Mouse (Mus musculus) hindbrain, embryonic 15.5 days (tissue): ENCODE measurements around the gene Gm26620. TPM values are rescaled to one million over a fixed set of nuclear protein-coding genes. Genes with fewer than 3 reads are reported as not detected.
A peak's percentile ranks its signal among the peaks of the same experiment; 100 is the strongest.

Experiments
- ATAC-seq: fragments of 200-750 bp; cut with Nextera tagmentation; 2 replicates; pipeline ENCODE4 v1.8.0; 2017; ENCODE audit warnings: low read depth, moderate number of reproducible peaks, moderate TSS enrichment; ENCODE audit not compliant: low FRiP score
- H3K27ac ChIP-seq: fragments of 300-500 bp; sonication (generic); replicated peaks from 2 replicates; pipeline ENCODE4 v1.5.1; 2015; ENCODE audit warnings: mild to moderate bottlenecking, inconsistent platforms
- H3K27me3 ChIP-seq: fragments of 300-500 bp; sonication (generic); 2 replicates; pipeline ENCODE4 v1.6.1; 2015; ENCODE audit warnings: control low read depth, inconsistent platforms
- H3K36me3 ChIP-seq: fragments of 300-500 bp; sonication (generic); 2 replicates; pipeline ENCODE4 v1.6.1; 2015; ENCODE audit warnings: control low read depth, inconsistent platforms
- H3K4me1 ChIP-seq: fragments of 300-500 bp; sonication (generic); replicated peaks from 2 replicates; pipeline ENCODE4 v1.6.1; 2015; ENCODE audit warnings: control low read depth, inconsistent platforms
- H3K4me2 ChIP-seq: fragments of 300-500 bp; sonication (generic); 2 replicates; pipeline ENCODE4 v1.6.1; 2015; ENCODE audit warnings: moderate library complexity, mild to moderate bottlenecking, inconsistent platforms
- H3K4me3 ChIP-seq: fragments of 300-500 bp; sonication (generic); 2 replicates; pipeline ENCODE4 v1.5.1; 2015; ENCODE audit warnings: mild to moderate bottlenecking, inconsistent platforms
- H3K9ac ChIP-seq: fragments of 300-500 bp; sonication (generic); 2 replicates; pipeline ENCODE4 v1.6.1; 2015; ENCODE audit warnings: inconsistent platforms
- H3K9me3 ChIP-seq: fragments of 300-500 bp; sonication (generic); 2 replicates; pipeline ENCODE4 v1.6.1; 2016; ENCODE audit warnings: control low read depth, inconsistent platforms
- WGBS: fragments of 180-500 bp; shearing (Covaris S2); methylation state at CpG from one replicate; pipeline ENCODE4 v1.1.7; 2015; 5-methylcytosine and 5-hydroxymethylcytosine counted together
- polyA plus RNA-seq: library from polyadenylated mRNA; unstranded; fragments of >200 nt; fragmentation: Nextera tagmentation; extraction: Ambion mirVana; gene quantifications from 2 replicates; pipeline ENCODE4 v1.2.1, GENCODE M21; 2015

Gm26620 gene
- polyA plus RNA-seq, 1 experiment from 2014 or later = 1.2 TPM

GRCm38 (mm10) chr1:170875676-170876075 lies 9.2 kb upstream of the Gm26620 start:
- H3K36me3 ChIP-seq = peaks cover 59% of the 10 kb centered on the region
- H3K4me1 ChIP-seq = no peaks in the 10 kb centered on the region
- H3K9ac ChIP-seq = no peak overlapping the region
- no peak overlapping the region for H3K4me2 ChIP-seq
- 84% methylated on average over 3 of the region's 3 CpGs for WGBS
- no peak overlapping the region for H3K4me3 ChIP-seq
- H3K27me3 ChIP-seq = no peaks in the 10 kb centered on the region
- no peak for ATAC-seq
- H3K9me3 ChIP-seq = no peaks in the 10 kb centered on the region
- no peak overlapping the region for H3K27ac ChIP-seq

GRCm38 (mm10) chr1:170876906-170877305 lies 8.0 kb upstream of the Gm26620 start:
- no peak overlapping the region for H3K27ac ChIP-seq
- no peaks in the 10 kb centered on the region for H3K27me3 ChIP-seq
- peaks cover 55% of the 10 kb centered on the region for H3K36me3 ChIP-seq
- no peak overlapping the region for H3K4me2 ChIP-seq
- H3K4me3 ChIP-seq = no peak overlapping the region
- no peaks in the 10 kb centered on the region for H3K4me1 ChIP-seq
- 96% methylated on average over 5 of the region's 5 CpGs for WGBS
- ATAC-seq = no peak
- no peak overlapping the region for H3K9ac ChIP-seq
- H3K9me3 ChIP-seq = no peaks in the 10 kb centered on the region

GRCm38 (mm10) chr1:170882915-170883485 lies 1.9 kb upstream of the Gm26620 start:
- no peak for ATAC-seq
- Histone ChIP-seq H3K27me3 (no peaks in the 10 kb centered on the region), H3K9ac (no peak overlapping the region), H3K9me3 (no peaks in the 10 kb centered on the region), H3K36me3 (peaks cover 17% of the 10 kb centered on the region), H3K4me3 (no peak overlapping the region), H3K27ac (no peak overlapping the region), H3K4me2 (no peak overlapping the region), H3K4me1 (peaks cover 24% of the 10 kb centered on the region)
- WGBS = 93% methylated on average over 5 of the region's 5 CpGs

- Histone ChIP-seq H3K4me1 (peaks cover 24% of the 10 kb centered on the region), H3K9me3 (no peaks in the 10 kb centered on the region), H3K9ac (peak overlapping the region; percentile 78), H3K36me3 (peaks cover 10% of the 10 kb centered on the region), H3K27ac (peak overlapping the region; percentile 86; the same call in 1 of the 2 replicates), H3K4me3 (peak overlapping the region; percentile 68), H3K4me2 (peak overlapping the region; percentile 75), H3K27me3 (no peaks in the 10 kb centered on the region)
- 30% methylated on average over 8 of the region's 8 CpGs for WGBS
- no peak for ATAC-seq
Observed at GRCm38 (mm10) chr1:170884390-170884789, 475 bp upstream of the Gm26620 start.

- ATAC-seq = no peak
- no peaks in the 10 kb centered on the region for H3K27me3 ChIP-seq
- 43% methylated on average over 6 of the region's 6 CpGs for WGBS
Observed at GRCm38 (mm10) chr1:170886044-170886458, 1.2 kb downstream of the Gm26620 start.

GRCm38 (mm10) chr1:170889310-170889709 lies 4.4 kb downstream of the Gm26620 start:
- no peaks in the 10 kb centered on the region for H3K27me3 ChIP-seq
- H3K27ac ChIP-seq = no peak overlapping the region
- WGBS = 67% methylated on average over 4 of the region's 4 CpGs
- no peaks in the 10 kb centered on the region for H3K36me3 ChIP-seq
- H3K4me1 ChIP-seq = peaks cover 8% of the 10 kb centered on the region
- H3K4me3 ChIP-seq = no peak overlapping the region
- H3K9me3 ChIP-seq = no peaks in the 10 kb centered on the region
- ATAC-seq = no peak
- H3K9ac ChIP-seq = no peak overlapping the region
- H3K4me2 ChIP-seq = no peak overlapping the region

More at GRCm38 (mm10) chr1:170886044-170886458, 1.2 kb downstream of the Gm26620 start:
- peak overlapping the region; percentile 75; the same call in 1 of the 2 replicates for H3K4me2 ChIP-seq
- no peaks in the 10 kb centered on the region for H3K9me3 ChIP-seq
- H3K9ac ChIP-seq = no peak overlapping the region
- no peaks in the 10 kb centered on the region; the same call in 1 of the 2 replicates for H3K36me3 ChIP-seq
- peaks cover 24% of the 10 kb centered on the region for H3K4me1 ChIP-seq
- H3K27ac ChIP-seq = no peak overlapping the region
- no peak overlapping the region for H3K4me3 ChIP-seq

GRCm38 (mm10) chr1:170891646-170892045 lies 6.8 kb downstream of the Gm26620 start:
- Histone ChIP-seq H3K9ac (no peak overlapping the region), H3K4me1 (no peaks in the 10 kb centered on the region), H3K27ac (no peak overlapping the region), H3K4me2 (no peak overlapping the region), H3K9me3 (no peaks in the 10 kb centered on the region), H3K36me3 (no peaks in the 10 kb centered on the region), H3K27me3 (no peaks in the 10 kb centered on the region), H3K4me3 (no peak overlapping the region)
- no peak for ATAC-seq
- 86% methylated on average over 2 of the region's 2 CpGs for WGBS

- no peaks in the 10 kb centered on the region for H3K27me3 ChIP-seq
- no peaks in the 10 kb centered on the region for H3K36me3 ChIP-seq
- H3K9ac ChIP-seq = no peak overlapping the region
- no peak overlapping the region for H3K27ac ChIP-seq
- H3K4me2 ChIP-seq = no peak overlapping the region
- H3K9me3 ChIP-seq = no peaks in the 10 kb centered on the region
- 59% methylated on average over 1 of the region's 1 CpGs for WGBS
- no peak overlapping the region for H3K4me3 ChIP-seq
- ATAC-seq = no peak
- H3K4me1 ChIP-seq = no peaks in the 10 kb centered on the region
Observed at GRCm38 (mm10) chr1:170892279-170892678, 7.4 kb downstream of the Gm26620 start.

GRCm38 (mm10) chr1:170894603-170895602 lies 10.0 kb downstream of the Gm26620 start:
- no peak overlapping the region for H3K4me3 ChIP-seq
- no peaks in the 10 kb centered on the region for H3K4me1 ChIP-seq
- H3K9ac ChIP-seq = no peak overlapping the region
- H3K27ac ChIP-seq = no peak overlapping the region
- H3K27me3 ChIP-seq = peaks cover 10% of the 10 kb centered on the region; the same call in 1 of the 2 replicates
- no peaks in the 10 kb centered on the region for H3K36me3 ChIP-seq
- 66% methylated on average over 9 of the region's 9 CpGs for WGBS
- no peak overlapping the region for H3K4me2 ChIP-seq
- ATAC-seq = no peak
- no peaks in the 10 kb centered on the region for H3K9me3 ChIP-seq

- ATAC-seq = no peak
- Histone ChIP-seq H3K36me3 (no peaks in the 10 kb centered on the region), H3K4me1 (no peaks in the 10 kb centered on the region), H3K9me3 (no peaks in the 10 kb centered on the region), H3K4me3 (no peak overlapping the region), H3K27ac (no peak overlapping the region), H3K4me2 (no peak overlapping the region), H3K27me3 (peaks cover 10% of the 10 kb centered on the region; the same call in 1 of the 2 replicates), H3K9ac (no peak overlapping the region)
- 88% methylated on average over 5 of the region's 5 CpGs for WGBS
Observed at GRCm38 (mm10) chr1:170896651-170897281, 11.9 kb downstream of the Gm26620 start.

GRCm38 (mm10) chr1:170898413-170899075 lies 13.7 kb downstream of the Gm26620 start:
- Histone ChIP-seq H3K4me2 (no peak overlapping the region), H3K9ac (no peak overlapping the region), H3K27ac (no peak overlapping the region), H3K27me3 (peaks cover 16% of the 10 kb centered on the region; the same call in 1 of the 2 replicates), H3K36me3 (no peaks in the 10 kb centered on the region), H3K4me3 (no peak overlapping the region), H3K4me1 (no peaks in the 10 kb centered on the region), H3K9me3 (no peaks in the 10 kb centered on the region)
- 79% methylated on average over 16 of the region's 16 CpGs for WGBS
- no peak for ATAC-seq
